Mouse (Mus musculus): Measurements from ENCODE around the gene Lrrk1.

Lrrk1 gene

DNA sequence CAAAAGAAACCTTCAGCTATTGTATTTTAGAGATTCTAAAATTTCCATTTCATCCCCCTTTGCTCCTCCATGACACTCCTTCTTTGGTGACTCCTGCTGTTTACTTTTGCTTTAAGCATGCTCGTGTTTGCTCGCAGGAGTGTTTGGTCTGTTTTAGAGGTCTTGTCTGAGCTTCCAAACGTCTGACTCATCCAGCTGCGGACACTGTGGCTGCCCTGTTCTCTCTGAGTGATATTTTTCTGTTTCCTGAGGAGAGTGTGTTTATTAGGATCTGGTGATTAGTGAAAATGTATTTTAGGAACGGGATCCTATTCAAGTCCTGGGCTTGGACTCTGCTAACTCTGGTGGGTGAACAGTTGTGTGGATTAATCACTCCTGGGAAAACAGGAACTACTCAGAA lies 48.5 kb downstream of the Lrrk1 start:
- DNase-seq (ENCODE audit: low spot score), result peak; percentile 45

DNA sequence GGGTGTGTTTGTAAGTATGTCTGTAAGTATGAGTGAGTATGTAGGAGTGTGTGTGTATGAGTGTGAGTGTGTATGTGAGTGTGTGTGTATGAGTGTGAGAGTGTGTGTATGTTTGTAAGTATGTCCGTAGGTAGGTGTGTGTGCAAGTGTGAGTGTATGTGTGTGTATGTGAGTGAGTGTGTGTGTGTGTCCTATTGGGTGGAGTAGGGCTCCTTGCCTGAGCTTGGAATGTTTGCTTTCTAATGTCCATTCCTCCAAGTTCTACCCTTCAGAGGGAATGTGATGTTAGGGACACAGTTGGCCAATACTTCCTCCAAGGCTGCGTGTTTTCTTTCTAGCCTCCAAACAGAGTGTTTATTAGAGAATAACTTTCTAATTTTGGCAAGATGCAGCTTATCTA lies 51.2 kb downstream of the Lrrk1 start:
- no peak for DNase-seq (ENCODE audit: low spot score)

DNA sequence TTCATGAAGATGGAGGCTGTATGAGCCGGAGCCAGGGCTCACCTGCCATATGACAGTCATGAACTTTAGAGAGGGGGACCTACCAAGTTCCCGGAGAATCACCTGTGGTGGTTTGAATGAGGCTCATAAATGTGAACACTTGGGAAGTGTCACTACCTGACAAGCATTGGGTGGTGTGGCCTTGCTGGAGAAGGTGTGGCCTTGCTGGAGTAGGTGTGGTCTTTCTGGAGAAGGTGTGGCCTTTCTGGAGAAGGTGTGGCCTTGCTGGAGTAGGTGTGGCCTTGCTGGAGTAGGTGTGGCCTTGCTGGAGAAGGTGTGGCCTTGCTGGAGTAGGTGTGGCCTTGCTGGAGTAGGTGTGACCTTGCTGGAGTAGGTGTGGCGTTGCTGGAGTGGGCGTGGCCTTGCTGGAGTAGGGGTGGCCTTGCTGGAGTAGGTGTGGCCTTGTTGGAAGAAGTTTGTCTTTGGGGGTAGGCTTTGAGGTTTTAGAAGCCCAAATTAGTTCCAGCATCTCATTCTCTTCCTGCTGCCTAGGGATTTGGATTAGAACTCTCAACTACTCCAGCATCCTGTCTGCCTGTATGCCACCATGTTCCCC lies 54.1 kb downstream of the Lrrk1 start:
- DNase-seq (ENCODE audit: low spot score), result no peak

DNA sequence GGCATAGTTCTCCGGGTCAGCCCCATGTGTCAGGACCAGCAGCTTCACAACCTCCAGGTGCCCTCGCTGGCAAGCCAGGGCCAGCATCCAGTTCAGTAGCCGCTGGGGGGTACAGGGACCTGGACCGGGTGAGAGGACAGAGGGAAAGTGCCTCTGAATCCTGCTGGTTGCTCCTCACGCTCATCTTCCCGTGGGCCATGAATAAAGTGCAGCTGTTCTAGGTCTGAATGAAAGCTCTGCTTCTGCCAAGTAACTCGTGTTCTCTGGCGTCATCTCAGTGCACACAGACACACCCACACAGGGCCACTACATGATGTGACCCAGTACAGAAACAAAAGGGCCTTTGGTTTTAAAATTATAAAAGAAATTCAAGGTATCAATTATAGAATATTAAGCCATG lies 55.8 kb downstream of the Lrrk1 start:
- DNase-seq (ENCODE audit: low spot score), result peak; percentile 4

DNA sequence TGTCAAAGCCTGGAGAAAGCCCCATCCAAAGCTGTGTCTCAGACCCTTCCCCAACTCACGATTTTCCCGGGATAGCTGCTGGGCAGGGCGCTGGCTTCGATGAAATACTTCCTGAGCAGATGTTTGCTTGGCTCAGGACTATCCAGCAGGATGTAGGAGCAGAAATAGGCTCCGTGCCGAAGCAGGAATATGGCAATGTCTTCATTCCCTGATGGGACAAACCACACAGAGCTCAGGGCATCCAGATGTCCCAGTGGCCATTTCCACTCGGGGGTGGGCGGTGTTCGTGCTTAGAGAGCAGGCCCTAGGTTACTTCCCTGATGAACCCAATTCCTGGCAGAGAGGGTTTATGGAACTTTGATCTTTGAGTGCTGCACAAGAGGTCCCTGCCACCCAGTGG lies 57.5 kb downstream of the Lrrk1 start:
- DNase-seq (ENCODE audit: low spot score), result peak; percentile 2

DNA sequence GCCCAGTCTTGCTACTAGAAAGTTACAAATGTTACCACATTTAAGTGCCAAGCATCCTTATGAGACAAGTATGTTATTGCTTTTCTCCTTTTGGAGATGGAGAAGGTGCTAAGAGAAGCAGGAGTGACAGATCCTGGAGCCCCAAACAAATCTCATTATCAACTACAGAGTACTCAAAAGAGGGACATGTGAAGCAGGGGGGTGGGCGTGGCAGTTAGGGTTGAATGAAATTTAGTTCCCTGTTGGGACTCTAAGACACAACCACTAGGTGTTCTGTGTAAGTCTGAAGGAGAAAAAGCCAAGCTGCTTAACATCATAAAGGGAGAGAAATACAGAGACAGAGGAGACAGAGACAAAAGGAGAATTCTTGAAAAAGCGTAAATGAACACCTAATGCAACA lies 60.6 kb downstream of the Lrrk1 start:
- no peak for DNase-seq (ENCODE audit: low spot score)

DNA sequence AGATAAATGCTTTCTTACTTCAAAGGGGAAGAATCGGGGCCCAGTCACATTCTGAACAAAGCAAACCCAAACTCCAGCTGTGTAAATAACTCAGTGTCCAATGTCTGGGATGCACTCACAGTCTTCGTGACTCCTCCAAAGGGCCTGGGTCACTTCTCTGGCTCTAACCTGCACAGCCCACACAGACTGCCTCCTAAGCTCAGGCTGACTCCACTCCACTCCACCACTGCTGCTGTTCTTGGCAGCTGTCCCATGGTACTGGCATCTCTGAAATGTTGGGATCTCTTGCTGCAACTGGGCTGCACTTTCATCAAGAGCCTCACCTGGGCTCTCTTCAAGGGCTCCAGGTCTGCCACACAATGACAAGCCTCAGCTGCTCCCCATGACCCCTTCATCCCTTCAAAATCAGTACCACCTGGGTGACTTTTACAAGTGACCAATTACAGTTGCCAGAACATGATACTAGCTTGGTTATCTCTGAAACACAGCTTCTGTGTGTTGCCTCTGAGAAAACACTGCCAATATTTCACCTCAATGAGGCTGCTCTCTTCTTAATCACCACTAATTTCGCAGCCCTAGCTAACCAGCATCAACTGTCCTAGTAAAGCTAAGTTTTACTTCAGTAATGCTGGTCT lies 62.6 kb downstream of the Lrrk1 start:
- peak; percentile 13 for DNase-seq (ENCODE audit: low spot score)

DNA sequence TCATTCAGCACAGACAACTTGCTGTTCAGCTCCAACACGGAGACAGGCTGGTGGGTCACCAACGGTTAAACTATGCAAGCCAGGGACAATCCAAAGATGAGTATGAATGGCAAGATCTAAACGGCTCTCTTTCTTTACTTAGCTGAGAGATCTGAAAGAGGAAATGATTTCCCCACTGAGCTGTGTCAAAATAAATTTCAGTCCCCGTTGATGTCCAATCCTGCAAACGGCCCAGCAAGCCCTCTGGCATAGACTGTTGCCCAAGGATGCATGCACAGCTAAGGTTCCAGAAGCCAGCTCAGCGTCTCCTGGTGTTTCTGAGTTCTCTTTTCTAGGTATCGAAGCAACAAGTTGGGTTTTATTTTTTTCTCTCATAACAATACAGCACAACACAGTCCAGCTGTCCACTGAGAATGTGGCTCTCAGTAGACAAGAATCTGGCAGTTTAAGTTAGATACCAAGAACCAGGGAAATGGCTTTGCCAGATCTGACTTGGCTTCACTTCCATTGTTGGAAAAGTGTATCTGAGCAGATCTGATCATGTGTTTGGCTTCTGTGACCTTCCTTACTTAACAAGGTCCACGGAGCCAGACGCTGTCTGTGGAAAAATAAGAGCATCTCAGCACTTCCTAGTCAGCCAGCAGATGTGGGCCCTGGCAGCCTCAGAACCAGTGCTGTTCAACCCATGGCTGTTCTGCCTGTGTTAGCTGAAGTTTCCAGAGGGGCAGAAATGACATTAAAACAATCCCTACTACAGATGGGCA lies 64.7 kb downstream of the Lrrk1 start:
- no peak for DNase-seq (ENCODE audit: low spot score)

DNA sequence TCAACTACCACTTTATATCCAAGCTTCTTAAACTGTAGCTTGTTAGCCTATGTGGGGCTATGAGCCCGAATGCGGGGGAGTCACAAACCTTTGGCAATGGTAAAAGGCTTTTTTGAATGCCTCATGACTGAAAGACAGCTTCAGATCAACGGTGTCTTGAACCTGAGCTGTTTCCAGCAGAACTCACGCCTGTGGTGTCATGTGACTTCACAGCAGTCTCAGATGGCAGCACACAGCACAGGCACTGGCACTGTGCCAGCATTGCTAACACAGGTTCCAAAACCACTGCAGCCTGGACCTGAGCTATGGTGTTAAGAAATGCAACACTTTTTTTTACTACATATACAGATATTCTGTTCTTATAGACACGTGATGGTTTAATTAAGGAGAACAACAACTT lies 67.2 kb downstream of the Lrrk1 start:
- no peak for DNase-seq (ENCODE audit: low spot score)

DNA sequence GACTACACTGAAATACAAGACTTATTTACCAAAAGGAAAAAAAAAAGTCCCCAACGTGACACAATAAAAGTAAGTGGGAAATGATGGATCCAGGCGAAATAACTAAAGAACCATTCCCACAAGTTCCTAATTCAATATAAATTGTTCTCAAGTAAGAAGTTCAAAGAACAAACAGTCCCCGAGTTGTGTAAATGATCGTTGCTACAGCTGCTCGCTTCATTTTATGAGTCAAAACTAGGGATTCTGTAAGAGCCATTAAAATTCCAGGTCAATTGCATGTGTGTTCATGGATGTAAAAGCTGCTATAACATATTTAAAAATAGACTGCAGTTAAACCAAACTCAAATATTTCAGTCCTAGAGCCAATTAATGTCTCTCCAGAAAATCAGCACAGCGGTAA lies 70.0 kb downstream of the Lrrk1 start:
- no peak for DNase-seq (ENCODE audit: low spot score)

DNA sequence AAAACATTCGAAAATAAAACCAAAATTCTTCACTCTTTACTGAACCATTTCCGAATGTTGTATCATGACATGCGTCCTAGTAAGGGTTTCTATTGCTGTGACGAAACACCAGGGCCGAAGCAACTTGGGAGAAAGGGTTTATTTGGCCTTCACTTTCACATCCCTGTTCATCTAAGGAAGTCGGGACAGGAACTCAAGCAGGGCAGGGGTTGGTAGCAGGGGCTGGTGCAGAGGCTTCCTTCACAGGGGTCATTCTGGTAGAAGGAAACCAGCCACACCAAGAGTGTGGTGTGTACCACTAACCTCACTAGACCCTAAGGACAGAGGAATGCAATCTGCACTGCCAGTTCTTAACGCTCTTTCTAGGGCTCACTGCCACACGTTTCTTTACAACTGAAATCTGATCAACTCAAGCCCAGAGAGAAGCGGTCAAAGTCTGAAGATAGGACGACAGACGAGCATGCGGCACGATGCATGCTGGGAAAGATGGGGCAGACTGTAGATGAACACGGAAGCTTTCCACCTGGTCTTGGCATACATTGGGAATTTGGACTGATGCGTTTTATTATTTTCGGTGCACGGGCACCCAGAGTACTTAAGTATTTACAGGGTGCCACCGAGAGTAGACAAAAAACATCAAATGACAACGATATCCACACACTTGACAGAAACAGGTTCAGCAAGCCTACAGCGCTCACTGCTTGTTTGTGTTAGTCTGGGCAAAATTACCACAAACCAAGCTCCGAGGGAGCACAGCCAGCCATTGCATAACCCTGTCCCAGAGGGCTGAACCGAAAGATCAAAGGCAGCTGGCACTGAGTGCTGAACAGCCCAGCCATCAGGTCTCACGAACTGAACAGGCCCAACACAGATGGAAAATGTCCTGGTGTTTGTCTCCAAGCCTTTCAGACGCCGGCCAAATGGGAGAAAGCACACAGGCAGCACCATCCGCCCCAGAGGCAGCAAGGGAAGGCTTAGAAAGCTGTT lies 77.2 kb downstream of the Lrrk1 start:
- DNase-seq (ENCODE audit: low spot score), result peak; percentile 16

DNA sequence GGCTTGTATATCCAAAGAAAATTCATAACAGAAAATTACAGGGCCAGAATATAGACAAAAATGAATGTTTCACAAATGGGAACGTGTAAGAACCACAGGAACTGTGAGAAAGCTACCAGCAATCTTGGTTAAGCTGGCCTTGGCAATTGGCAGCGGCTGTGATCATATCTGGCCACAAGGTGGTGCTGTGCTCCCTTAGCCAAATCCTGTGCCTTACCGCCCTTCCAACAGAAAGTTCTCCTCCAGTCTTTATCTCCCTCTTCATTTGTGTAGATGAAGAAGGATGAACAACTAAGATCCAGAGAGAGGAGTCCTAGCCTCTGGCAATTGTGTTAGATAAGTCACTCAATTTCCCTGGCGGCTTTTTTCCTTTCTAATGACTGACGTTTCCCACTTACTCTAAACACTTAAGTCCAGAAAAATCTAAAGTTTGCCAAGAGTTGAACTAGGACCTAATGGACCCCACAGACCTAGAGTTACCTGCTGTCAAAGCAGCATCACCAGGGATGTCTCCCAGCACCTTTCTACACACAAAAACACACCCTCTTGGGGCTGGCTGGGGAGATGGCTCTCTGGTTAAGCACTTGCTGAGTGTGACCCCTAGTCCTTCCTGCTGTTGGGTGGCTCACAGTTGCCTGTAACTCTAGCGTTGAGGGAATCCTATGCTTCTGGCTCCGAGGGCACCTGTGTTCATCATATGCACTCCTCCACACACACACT lies 78.0 kb downstream of the Lrrk1 start:
- peak; percentile 82 for DNase-seq (ENCODE audit: low spot score)

DNA sequence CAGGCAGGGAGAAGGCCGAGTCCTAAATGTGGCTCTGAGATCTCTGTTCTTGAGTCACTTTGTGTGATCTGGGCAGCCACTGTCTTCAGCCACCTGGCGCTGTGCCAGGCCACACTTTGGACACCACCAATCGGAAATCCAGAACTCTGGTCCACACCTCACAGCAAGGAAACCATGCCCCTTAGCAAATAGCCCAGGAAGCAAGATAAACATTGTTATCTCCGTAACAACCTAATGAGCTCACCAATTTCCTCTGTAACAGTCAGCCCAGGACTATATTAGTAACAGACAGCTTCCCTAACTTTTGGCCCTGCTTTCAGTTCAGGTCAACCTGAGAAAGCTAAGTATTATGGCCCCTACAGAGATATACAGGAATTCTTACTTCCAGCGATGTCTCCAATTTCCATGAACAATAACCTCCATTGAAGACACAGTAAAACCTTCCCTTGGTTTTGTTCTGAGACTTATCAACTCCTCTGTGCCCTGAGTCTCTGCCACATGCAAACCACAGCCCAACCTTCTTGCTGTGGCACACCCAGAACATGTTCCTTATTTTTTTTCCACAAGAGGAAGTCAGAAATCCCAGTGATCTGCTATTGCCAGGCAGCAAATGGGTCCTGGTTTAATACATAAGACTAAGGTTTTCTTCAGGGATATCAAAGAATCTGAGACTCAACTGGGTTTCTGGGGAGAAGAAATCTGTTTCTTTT lies 78.8 kb downstream of the Lrrk1 start:
- DNase-seq (ENCODE audit: low spot score), result peak; percentile 70

DNA sequence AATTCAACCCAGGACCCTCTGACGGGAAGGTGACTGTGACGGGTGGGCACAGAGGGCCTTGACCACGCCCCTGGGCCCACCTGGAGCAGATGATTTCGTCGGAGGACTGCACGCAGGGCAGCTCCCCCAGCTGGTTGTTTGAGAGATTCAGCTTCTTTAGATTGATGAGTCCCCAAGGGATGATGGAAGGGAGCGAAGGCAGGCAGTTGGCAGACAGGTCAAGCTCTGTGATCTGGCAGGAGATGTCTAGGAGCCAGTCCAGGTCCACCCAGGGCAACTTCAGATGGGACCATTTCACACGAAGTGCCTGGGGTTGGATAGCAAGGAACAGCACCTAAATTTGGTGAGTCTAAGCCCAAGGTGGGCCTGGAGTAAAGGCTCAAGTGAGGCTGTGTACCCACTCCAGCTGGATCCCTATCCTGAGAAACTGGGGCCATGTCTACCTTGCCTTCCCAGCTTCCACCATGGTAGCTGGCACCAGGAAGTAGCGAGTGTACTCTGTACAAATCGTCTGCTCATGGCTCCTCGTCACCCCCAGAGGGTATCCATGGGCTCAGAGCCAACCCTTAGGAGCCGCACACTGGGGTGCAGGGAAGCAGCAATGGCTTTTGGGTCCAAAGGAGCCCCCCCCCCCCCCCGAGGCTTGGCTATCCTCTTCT lies 79.4 kb downstream of the Lrrk1 start:
- peak; percentile 29 for DNase-seq (ENCODE audit: low spot score)

DNA sequence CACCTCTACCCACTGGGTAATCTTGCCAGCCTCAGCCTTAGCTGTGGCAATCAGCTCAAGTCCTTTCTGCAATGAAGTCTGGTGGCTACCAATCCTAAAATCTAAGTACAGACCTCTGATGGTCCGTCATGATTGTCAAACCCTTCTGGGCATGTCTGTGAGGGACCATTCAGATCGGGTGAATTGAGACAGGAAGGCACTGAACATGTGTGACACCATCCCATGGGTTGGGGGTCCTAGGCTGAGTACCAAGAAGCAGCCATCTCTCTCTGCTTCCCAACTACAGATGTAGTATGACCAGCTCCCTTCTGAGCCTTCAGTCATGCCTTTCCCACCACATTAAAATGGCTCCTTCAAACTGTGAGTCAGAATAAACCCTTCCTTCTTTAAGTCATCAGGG lies 80.4 kb downstream of the Lrrk1 start:
- DNase-seq (ENCODE audit: low spot score), result no peak

DNA sequence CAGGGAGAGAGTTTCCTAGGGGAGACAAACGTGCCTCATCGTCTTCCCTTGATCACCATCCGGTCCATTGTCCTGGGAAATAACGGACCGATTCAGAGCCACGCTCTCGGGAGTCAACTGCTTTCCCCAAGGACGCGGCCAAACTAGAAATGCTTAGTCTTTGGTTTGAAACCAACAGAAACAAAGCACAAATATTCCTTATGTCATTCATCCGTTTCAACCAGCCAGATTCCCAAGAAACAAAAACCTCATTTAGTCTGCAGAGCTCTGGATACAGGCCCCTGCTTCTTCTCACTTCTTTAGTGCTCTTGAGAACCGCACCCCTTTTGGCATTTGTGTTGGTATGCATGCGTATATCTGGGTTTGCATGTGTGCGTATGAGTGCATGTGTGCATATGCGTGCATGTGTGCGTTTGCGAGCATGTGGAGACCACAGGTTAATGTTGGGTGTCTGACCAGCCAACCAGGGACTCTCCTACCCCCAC lies 82.4 kb downstream of the Lrrk1 start:
- no peak for DNase-seq (ENCODE audit: low spot score)

DNA sequence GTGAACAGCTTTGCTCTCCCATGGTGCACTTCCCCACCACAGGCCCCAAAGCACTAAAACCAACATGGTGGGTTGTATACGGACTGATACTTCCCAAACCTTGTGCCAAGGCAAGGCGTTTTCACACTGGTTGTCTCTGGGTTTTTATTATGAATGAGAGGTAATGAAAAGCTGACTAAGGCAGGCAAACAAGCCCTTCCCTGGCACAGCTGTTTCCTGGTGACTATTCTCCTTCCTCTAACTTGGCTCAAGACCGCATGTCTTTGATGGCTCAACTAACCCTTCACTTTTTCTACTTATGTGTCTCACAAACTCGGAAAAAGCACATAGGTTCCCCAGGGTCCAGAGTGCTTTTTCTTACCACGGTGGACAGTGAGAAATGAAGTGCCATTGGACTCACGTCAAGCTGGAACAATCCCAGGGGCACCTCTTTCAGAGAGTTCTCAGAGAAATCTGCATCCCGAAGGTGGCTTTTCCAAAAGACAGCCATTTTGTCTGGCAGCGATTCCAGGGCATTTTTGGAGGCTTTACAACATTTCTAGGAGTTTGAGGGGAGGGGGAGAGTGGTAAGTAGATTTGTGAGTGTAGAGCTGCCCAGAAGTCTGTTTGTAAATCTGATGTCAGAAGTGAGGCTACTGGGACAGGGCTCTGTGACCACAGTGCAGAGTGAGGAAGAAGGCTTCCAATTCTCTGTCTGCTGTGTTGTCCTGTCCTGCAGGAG lies 83.0 kb downstream of the Lrrk1 start:
- DNase-seq (ENCODE audit: low spot score), result no peak

DNA sequence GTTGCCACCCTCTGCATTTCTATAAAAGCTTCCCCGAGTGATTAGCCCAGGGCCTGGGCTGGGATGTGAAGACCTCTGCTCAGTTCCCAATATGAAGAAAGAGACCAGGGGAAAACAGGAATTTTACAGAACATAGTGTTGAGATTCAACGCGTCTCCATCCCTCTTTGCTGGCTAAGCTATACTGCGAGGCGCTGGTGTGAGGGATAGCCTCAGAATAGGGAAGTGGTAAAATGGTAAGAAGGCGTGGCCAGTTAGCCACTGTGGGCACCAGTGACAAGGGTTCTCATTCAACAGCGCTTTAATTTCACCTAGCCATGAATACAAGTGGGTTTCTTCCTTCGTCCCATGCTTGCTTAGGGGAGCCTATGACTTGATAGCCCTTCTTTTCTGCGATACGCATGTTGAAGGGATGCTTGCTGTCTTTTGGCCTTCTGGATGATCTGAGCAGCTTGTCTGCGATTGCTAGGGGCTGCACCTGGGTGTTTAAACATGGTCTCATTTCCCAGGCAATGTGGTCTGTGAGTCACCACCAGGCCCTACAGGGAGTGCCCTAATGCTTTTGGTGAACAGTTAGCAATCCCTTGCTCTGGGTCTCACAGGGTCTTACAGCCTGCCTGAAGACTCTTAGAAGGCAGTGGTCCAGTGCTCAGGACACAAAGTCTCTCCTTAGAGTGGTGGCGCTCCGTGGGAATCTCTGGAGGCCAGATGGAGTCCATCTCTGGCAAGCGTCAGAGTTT lies 84.1 kb downstream of the Lrrk1 start:
- peak; percentile 13 for DNase-seq (ENCODE audit: low spot score)

DNA sequence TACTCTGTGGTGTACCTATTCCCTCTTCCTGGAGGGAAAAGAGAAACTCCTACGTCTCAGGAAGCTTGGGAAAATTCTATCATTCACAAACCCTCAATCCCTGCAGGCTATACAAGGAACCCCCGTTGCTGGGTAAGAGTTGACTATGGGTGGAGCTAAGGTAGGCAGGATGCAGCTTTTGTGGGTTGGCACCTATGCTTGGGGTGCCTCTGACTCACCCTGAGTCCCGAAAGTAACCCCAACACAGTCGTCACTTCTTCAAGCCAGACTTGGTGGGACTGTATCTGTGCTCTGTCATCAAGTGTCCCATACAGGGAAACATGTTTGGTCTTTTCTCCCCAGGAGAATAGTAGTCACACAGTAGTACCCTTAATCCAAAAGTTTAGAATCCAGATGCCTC lies 86.7 kb downstream of the Lrrk1 start:
- DNase-seq (ENCODE audit: low spot score), result no peak
